Mouse (Mus musculus) lung, postnatal 14 days (tissue): ENCODE measurements at regions not wholly inside any gene's neighbourhood (a gene's known extent, or its start where the extent isn't known, plus 50 kb on each side); places are given as distances from the start of the nearest gene placed in this dataset.

ENCODE experiments used
- DNase-seq: peaks from one replicate; pipeline ENCODE4 v3.0.0; 2021

DNA sequence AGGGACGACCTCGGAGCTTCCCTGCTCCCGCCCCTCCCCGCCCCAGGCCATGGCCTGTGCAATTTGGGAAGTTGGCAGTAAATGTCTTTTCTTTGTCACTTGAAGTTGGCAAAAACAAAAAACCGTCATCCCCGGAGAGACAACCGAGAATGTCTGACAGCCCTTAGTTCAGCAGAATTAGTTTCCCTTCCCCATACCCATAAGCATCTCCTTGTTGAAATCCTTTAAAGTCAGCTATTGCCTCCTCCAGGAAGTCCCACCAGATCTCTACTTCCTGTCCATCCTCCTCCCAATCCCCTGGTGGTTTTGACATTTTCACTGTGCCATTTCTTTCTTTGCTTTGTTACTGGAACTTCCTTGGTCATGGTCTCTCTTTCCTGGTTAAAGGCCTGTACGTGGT is 54.8 kb downstream of the Foxb1 start:
- no peak for DNase-seq

DNA sequence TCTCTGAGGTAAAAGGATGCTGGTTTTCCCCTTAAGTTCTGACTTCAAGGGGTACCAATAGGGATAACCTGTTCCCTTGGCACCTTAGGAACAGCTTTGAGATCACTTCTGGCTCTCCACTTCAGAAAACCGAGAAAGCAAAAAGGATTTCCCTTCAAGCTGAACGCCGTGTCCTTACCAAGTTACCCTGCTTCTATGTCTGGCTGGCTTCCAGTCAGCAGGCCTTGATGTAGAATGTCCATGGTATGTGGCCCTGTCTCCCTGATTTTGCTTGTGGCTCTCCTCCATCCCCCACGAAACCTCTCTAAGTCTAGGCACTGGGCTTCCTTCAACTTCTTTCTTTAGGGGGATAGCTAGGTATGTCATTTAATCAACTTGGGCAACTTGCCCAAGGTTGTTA is 55.7 kb downstream of the Foxb1 start:
- DNase-seq = no peak

DNA sequence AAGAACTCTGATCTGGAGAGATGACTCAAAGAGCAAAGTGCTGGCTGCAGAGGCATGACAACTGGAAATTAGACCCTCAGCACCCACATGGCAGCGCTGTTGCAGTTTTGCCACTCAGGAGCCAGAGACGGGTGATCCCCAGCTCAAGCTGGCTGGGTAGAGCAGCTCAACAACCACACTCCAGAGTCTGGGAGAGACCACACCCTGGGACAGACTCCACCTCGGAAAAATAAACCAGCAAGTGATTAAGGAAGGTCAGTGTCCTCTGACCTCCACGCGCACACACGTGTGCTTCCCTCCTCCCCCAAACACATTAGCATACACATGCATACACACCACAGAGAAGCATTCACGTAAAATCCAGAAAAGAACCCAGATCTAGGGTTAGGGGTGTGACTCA is 57.0 kb downstream of the Foxb1 start:
- no peak for DNase-seq

- no peak for DNase-seq
These were observed 58.4 kb downstream of the Foxb1 start for GRCm38 (mm10) chr9:69702156-69702928.

GRCm38 (mm10) chr9:69700696-69701095 is 60.0 kb downstream of the Foxb1 start:
- DNase-seq = no peak

GRCm38 (mm10) chr9:69691756-69692155 is 69.0 kb downstream of the Foxb1 start:
- DNase-seq = no peak

GRCm38 (mm10) chr9:69687349-69688123 is 73.2 kb downstream of the Foxb1 start:
- DNase-seq = no peak

- DNase-seq = no peak
These were observed 74.0 kb downstream of the Foxb1 start for GRCm38 (mm10) chr9:69686766-69687165.

GRCm38 (mm10) chr9:69685630-69686029 is 75.1 kb downstream of the Foxb1 start:
- DNase-seq = no peak

DNA sequence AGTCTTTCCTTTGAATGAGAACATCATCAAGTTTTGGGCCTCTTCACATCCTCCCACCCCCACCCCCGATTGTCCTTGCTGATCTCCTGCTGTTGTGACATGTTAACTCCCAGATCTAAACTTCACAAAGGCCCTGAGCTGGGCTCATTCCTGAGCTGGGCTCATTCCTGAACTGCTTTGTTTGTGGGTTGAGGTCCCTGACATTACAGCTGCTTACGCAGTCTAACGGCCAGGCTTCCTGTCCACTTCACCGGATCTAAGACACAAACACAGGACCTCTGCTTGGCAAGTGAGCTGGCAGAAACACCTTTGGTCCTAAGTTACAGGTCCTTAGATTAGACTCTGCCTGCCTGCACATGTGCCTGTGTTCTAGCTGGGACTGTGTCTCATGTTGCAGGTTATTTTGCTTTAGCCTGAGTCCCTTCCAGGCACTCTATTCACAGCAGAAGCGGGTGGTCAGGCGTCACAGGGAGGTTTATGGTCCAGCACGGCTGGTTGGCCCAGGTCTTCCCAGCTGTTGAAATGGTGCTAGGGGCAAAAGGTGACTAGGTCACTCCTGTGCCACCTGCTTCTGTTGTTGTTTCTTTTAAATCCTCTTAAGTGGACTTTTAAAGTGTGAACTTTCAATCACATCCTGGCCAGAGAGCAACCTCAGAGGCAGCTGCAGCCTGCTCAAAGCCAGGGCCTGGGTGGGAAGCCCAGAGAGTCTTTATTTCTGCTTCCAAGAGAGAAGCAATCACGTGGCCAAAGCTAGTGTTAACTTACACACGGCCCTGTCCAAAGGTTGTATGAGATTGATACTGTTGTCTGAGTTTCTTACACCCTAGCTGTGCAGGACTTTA is 79.1 kb downstream of the Foxb1 start:
- no peak for DNase-seq

- no peak for DNase-seq
These were observed 82.1 kb downstream of the Foxb1 start for GRCm38 (mm10) chr9:69678634-69679033.

- no peak for DNase-seq
These were observed 87.2 kb downstream of the Foxb1 start for GRCm38 (mm10) chr9:69673463-69674105.

GRCm38 (mm10) chr9:69672657-69673462 is 87.9 kb downstream of the Foxb1 start:
- no peak for DNase-seq

DNA sequence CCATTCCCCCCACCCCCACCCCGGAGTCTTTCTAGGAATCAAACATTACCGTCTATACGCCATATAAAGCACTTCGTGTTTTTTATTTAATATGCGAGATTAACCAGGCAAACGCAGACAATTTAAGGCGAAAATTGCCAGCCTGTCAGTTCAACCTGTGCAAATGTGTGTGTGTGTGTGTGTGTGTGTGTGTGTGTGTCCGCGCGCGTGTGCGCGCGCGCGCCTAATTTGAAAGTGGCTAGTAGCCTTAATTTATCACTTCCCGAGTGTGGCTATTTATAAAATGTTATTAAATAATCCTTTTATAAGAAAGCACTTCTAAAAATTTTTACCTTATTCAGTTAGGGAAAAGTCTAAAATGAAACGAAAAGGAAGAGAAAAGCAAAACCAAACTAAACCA is 89.5 kb downstream of the Foxb1 start:
- DNase-seq = no peak

DNA sequence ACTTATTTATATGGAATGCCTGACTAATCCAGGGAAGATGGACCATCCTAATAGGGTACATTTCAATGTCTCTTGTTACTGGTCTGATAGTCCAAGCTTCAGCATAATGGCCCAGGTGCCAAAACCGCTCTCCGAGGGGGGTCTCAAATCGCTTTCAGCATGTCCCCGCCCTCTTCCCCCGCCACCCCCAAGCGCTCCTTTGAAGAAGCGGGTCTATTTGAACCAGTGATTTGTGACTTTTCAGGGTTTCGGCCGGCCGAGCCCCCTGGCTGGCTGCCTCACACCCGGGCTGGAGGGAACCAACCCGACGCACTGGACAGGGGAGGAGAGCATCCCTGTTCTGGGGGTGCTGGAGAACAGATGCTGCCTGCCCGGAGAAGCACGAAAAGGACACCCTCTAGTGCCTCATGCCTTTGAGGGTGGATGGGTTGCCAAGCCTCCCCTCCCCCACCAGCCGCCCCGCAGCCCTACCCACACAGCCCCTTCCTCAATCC is 90.1 kb downstream of the Foxb1 start:
- no peak for DNase-seq

DNA sequence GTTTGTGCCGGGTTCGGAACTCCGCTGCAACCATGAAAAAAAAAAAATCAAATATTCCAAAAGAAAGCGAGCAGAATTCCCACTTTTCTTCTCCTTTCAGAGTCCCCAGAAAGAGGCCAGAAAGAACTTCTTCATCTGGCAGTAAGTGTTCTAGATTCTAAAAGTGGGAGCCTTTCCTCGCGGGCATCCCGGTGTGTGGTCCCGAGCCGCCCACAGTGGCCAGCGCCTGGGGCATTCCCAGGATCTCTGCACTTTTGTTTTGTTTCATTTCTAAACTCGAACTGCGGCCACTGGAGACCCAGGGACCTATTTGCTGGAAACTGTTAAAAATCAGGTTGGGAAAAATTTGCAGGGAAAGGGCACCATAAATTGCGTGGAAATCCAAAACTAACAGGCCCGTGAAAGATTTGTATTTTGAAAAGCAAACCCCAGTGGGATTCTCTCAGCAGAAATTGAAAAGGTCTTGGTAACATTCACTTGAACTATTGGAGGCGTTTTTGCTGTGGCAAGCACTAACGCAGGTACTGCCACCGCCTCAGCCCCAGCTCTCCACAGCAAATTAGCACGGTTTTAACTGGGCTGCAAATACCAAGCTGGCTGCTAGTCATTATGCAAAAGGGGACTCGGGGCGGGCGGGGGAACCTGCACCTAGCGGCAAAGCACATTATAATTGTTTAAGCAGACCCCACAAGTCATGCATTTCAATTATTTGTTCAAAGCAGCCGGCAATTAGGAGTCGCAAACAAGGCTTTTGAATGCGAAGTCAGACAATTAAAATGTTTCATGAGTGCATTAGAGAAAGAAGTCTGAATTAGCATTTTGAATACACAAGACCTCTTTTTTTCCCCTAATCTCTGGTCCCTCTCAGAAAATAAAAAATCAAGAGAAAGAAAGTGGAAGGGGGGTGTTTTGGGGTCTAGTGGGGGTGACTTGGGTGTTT is 90.9 kb downstream of the Foxb1 start:
- DNase-seq = no peak

DNA sequence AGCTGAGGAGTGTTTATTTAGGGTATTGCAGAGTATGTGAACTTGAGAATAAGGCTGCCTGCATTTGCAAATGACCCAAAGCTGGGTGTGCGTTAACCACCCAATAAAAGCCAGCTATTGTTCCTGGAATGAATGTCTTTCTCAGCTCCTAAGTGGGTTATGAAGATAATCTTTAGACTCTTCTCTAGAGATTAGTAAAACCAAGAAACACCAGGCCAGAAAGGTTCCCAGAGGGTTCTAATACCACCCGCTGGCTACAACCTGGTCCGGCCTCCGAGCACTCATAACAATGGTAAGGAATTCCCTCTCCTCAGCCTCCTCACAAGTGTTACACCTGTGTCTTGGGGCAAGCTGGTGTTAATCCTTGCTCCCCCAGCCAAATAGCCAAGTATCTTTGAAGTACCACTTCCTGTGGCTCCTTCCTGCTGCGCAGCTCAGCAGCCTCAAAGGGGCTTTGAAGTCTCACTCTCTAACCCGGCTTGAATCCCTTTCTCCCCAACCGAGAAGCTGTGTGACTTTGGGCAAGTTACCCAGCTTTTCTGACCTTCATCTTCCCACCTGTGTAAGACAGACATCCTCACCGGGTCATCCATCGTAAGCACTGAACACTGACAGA is 92.2 kb downstream of the Foxb1 start:
- no peak for DNase-seq

DNA sequence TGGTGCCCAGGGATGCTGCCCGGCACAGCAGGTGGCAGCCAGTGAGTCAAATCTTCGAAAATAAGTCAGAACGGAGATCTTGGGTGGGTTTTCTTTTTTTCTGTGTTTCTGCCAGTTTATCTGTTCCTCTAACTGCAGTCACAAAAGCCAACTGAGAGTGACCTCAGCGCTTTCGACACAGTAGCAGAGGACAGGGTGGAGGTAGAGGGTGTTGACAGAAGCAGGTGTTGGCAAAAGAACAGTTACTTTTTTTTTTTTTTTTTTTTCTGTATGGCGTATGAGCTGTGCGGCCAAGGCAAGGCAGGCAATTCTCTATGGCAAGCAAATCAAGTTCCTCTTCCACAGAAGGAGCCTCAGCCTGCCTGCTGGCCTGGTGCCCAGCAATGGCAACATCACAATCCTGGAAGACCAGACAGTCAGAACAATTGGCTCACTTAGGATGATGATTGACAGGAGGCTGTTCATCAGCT is 93.6 kb downstream of the Foxb1 start:
- no peak for DNase-seq

- no peak for DNase-seq
These were observed 96.5 kb downstream of the Foxb1 start for GRCm38 (mm10) chr9:69664201-69664600.

DNA sequence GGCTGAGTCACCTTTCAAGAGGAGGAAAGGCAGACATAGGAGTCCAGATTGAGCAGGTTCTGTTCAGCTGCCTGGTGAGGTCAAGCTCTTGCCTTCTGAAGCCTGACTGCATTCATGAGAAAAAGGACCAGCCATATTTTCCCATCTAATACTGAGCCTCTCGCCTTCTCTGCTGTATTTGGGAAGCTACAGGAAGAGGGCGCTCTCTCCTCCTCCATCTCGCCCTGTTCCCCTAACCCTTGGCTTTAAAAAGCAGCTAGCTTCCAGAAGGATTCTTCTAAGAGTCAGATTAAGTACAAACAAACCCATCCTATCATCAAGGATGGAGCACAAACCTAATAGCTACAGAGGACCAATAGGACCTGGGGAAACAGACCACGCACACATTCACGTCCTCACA is 98.3 kb downstream of the Foxb1 start:
- peak; percentile 14 for DNase-seq
